Mouse (Mus musculus): ENCODE data around the gene Cabp1.

DNA sequence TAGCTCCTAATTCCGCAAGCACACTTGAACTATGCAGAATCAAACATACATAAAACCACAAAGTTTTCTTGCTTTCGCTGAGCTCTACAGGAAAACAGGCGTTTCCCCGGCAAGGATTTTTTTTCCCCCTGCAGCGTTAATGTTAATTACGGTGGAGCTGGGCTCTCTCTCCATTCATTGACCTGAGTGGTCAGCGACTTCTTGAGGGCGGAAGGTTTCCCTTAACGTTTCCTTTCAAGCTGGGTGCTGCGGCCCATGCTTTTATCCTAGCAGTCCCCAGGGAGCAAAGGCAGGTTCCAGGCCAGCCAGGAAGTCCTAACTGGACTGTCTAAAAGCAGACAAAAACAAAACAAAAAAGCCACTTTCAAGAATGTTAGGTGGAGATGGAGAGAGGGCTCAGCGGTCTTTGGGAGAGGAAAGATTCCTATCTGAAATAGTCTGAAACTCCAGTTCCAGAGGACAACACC, 44.6 kb upstream of the Cabp1 start:
- TF ChIP-seq POLR2A (IDR thresholded peaks at IDR 0.05; ENCODE audit: low read depth, low read length) (no peak), CTCF (IDR thresholded peaks at IDR 0.05; ENCODE audit: borderline replicate concordance, insufficient read depth, low read length) (no peak)

Data from embryonic fibroblast, embryonic 13.5 days (primary cell).